Mouse (Mus musculus) E14TG2a.4 (cell line): ENCODE results near the gene Ddx56.

Experiments used
- H3K27me3 ChIP-seq: 2 replicates; pipeline ENCODE4 v1.6.1; 2014; ENCODE audit warnings: low read length, control low read depth; ENCODE audit not compliant: insufficient read depth
- H3K36me3 ChIP-seq: 2 replicates; pipeline ENCODE4 v1.6.1; 2014; ENCODE audit warnings: low read length, control low read depth; ENCODE audit not compliant: insufficient read depth
- H3K4me1 ChIP-seq: replicated peaks from 2 replicates; pipeline ENCODE4 v1.6.1; 2014; ENCODE audit warnings: low read depth, low read length, control low read depth
- H3K4me3 ChIP-seq: replicated peaks from 2 replicates; pipeline ENCODE4 v1.5.1; 2014; ENCODE audit warnings: mild to moderate bottlenecking, low read length
- H3K9me3 ChIP-seq: 2 replicates; pipeline ENCODE4 v1.6.1; 2014; ENCODE audit warnings: low read length, control low read depth
- CTCF ChIP-seq: conservative IDR thresholded peaks from 2 replicates; pipeline ENCODE4 v1.5.1; 2014; ENCODE audit warnings: low read length
- NANOG ChIP-seq: IDR thresholded peaks from 2 replicates; pipeline ENCODE4 v1.6.1; 2014; ENCODE audit warnings: borderline replicate concordance, low read length, mixed read lengths
- POU5F1 ChIP-seq: IDR thresholded peaks from 2 replicates; pipeline ENCODE4 v1.6.1; 2014; ENCODE audit warnings: low read length, borderline replicate concordance

Ddx56 gene

GRCm38 (mm10) chr11:6267320-6268254 lies at the start of gene Ddx56:
Gene Ddx56, minus strand, starts transcription at chr11:6267772.
- TF ChIP-seq CTCF (no peak), POU5F1 (no peak), NANOG (no peak)
- H3K9me3 ChIP-seq = no peaks in the 10 kb centered on the region
- peaks cover 37% of the 10 kb centered on the region for H3K4me1 ChIP-seq
- H3K4me3 ChIP-seq = peak within 1 kb of the TSS; percentile 99
- H3K27me3 ChIP-seq = no peaks in the 10 kb centered on the region
- H3K36me3 ChIP-seq = peaks cover 70% of the 10 kb centered on the region

GRCm38 (mm10) chr11:6316821-6317220 lies 49.2 kb upstream of the Ddx56 start:
- Histone ChIP-seq H3K4me1 (no peaks in the 10 kb centered on the region), H3K4me3 (no peak overlapping the region), H3K36me3 (peaks cover 81% of the 10 kb centered on the region), H3K27me3 (no peaks in the 10 kb centered on the region), H3K9me3 (no peaks in the 10 kb centered on the region)
- TF ChIP-seq NANOG (no peak), CTCF (no peak), POU5F1 (no peak)

GRCm38 (mm10) chr11:6313874-6314406 lies 46.4 kb upstream of the Ddx56 start:
- Histone ChIP-seq H3K9me3 (no peaks in the 10 kb centered on the region), H3K27me3 (no peaks in the 10 kb centered on the region), H3K36me3 (peaks cover 79% of the 10 kb centered on the region), H3K4me3 (no peak overlapping the region), H3K4me1 (no peaks in the 10 kb centered on the region)
- TF ChIP-seq CTCF (no peak), POU5F1 (no peak), NANOG (no peak)

- no peaks in the 10 kb centered on the region for H3K9me3 ChIP-seq
- peaks cover 79% of the 10 kb centered on the region for H3K36me3 ChIP-seq
- no peak overlapping the region for H3K4me3 ChIP-seq
- H3K4me1 ChIP-seq = peaks cover 7% of the 10 kb centered on the region
- H3K27me3 ChIP-seq = no peaks in the 10 kb centered on the region
- TF ChIP-seq NANOG (no peak), POU5F1 (no peak), CTCF (no peak)
These were observed 40.6 kb upstream of the Ddx56 start for GRCm38 (mm10) chr11:6308181-6308580.

GRCm38 (mm10) chr11:6305943-6306430 lies 38.4 kb upstream of the Ddx56 start:
- peaks cover 89% of the 10 kb centered on the region for H3K36me3 ChIP-seq
- H3K27me3 ChIP-seq = no peaks in the 10 kb centered on the region
- H3K4me1 ChIP-seq = peaks cover 7% of the 10 kb centered on the region
- TF ChIP-seq POU5F1 (no peak), NANOG (no peak), CTCF (no peak)
- no peaks in the 10 kb centered on the region for H3K9me3 ChIP-seq
- H3K4me3 ChIP-seq = no peak overlapping the region

GRCm38 (mm10) chr11:6302793-6303192 lies 35.2 kb upstream of the Ddx56 start:
- no peak overlapping the region for H3K4me3 ChIP-seq
- no peaks in the 10 kb centered on the region for H3K27me3 ChIP-seq
- no peaks in the 10 kb centered on the region; the same call in 1 of the 2 replicates for H3K4me1 ChIP-seq
- no peaks in the 10 kb centered on the region for H3K9me3 ChIP-seq
- H3K36me3 ChIP-seq = peaks cover 91% of the 10 kb centered on the region
- no peak for TF ChIP-seq POU5F1
- TF ChIP-seq CTCF = no peak

- no peaks in the 10 kb centered on the region for H3K27me3 ChIP-seq
- H3K4me1 ChIP-seq = peaks cover 19% of the 10 kb centered on the region
- no peaks in the 10 kb centered on the region for H3K9me3 ChIP-seq
- H3K4me3 ChIP-seq = no peak overlapping the region
- TF ChIP-seq CTCF = no peak
- no peak for TF ChIP-seq POU5F1
- TF ChIP-seq NANOG = no peak
- H3K36me3 ChIP-seq = peaks cover 69% of the 10 kb centered on the region
These were observed 31.9 kb upstream of the Ddx56 start for GRCm38 (mm10) chr11:6299435-6299834.

- Histone ChIP-seq H3K36me3 (peaks cover 43% of the 10 kb centered on the region), H3K9me3 (no peaks in the 10 kb centered on the region), H3K4me1 (peaks cover 42% of the 10 kb centered on the region), H3K4me3 (no peak overlapping the region), H3K27me3 (no peaks in the 10 kb centered on the region)
- TF ChIP-seq CTCF (no peak), POU5F1 (no peak), NANOG (no peak)
These were observed 28.5 kb upstream of the Ddx56 start for GRCm38 (mm10) chr11:6296077-6296476.
